ENCODE assay signal across 23 mouse cellular contexts in genomic region chr4:111467796-111468195, GRCm38 (mm10). TPM values are rescaled to one million over a fixed set of nuclear protein-coding genes. Genes with fewer than 3 reads are reported as not detected.
A peak's percentile ranks its signal among the peaks of the same experiment; 100 is the strongest.
DNase-seq lines count a peak whose midpoint lies in the region; ATAC-seq and TF ChIP-seq lines count a peak whose summit lies in the region.
"Had no signal": no experiment of that assay in that cellular context is flagged by ENCODE, and none has a peak within 500 bp of the region (broad histone marks: within the 10 kb centered on the region; RNA-seq: fewer than 3 reads in every experiment).

No protein-coding gene starts in this region.

- DNase-seq in embryonic facial prominence, embryonic 10.5 days (ENCODE audit: low spot score): no peak
- no peak for DNase-seq in forebrain, postnatal 0 days
- no peak for DNase-seq in stomach, postnatal 0 days (ENCODE audit: low spot score)
- DNase-seq in heart, embryonic 10.5 days (ENCODE audit: low spot score): no peak
- DNase-seq: adrenal gland, adult 8-10 months; adrenal gland, postnatal 25 days; cerebellum, adult 11-12 months; cerebellum, adult 8-10 months; cerebellum, postnatal 10 days; cerebellum, postnatal 36 days; embryo, embryonic 11 days; gastrocnemius, adult 2 months; gastrocnemius, postnatal 14 days; heart, postnatal 14 days; kidney, adult 11 months had no signal

- no peak for ATAC-seq in embryonic facial prominence, embryonic 13.5 days (ENCODE audit: insufficient number of reproducible peaks, insufficient read depth, low FRiP score, low TSS enrichment, low read depth)
- ATAC-seq in forebrain, postnatal 0 days: peak; percentile 59
- ATAC-seq in forebrain, embryonic 13.5 days: no peak; the same call in 1 of the 2 replicates
- no peak for ATAC-seq in stomach, embryonic 15.5 days (ENCODE audit: insufficient read depth, low FRiP score, low read depth)
- no peak for ATAC-seq in stomach, postnatal 0 days (ENCODE audit: low FRiP score, low TSS enrichment)
- ATAC-seq: activated CD4-positive, CD25-positive, alpha-beta regulatory T cell, adult 4 months had no signal

- WGBS in embryonic facial prominence, embryonic 13.5 days: 69% methylated on average over 4 of the region's 4 CpGs
- 88% methylated on average over 4 of the region's 4 CpGs for WGBS in embryonic facial prominence, embryonic 10.5 days
- WGBS in forebrain, postnatal 0 days: 71% methylated on average over 4 of the region's 4 CpGs
- 89% methylated on average over 4 of the region's 4 CpGs for WGBS in forebrain, embryonic 13.5 days
- WGBS in stomach, embryonic 15.5 days: 77% methylated on average over 4 of the region's 4 CpGs
- WGBS in stomach, postnatal 0 days: 73% methylated on average over 4 of the region's 4 CpGs
- 81% methylated on average over 4 of the region's 4 CpGs for WGBS in heart, embryonic 10.5 days

- no peak overlapping the region for H3K4me2 ChIP-seq in embryonic facial prominence, embryonic 13.5 days
- H3K4me2 ChIP-seq in forebrain, postnatal 0 days (ENCODE audit: low read depth): no peak overlapping the region
- H3K4me2 ChIP-seq in forebrain, embryonic 13.5 days: no peak overlapping the region
- H3K4me2 ChIP-seq in stomach, embryonic 15.5 days: no peak overlapping the region
- H3K4me2 ChIP-seq in stomach, postnatal 0 days (replicated peaks; ENCODE audit: low read depth): no peak overlapping the region
- H3K4me2 ChIP-seq: forebrain, embryonic 12.5 days; heart, embryonic 13.5 days; hindbrain, embryonic 14.5 days; intestine, embryonic 15.5 days had no signal

- H3K4me1 ChIP-seq in embryonic facial prominence, embryonic 13.5 days: peaks cover 24% of the 10 kb centered on the region
- no peaks in the 10 kb centered on the region for H3K4me1 ChIP-seq in embryonic facial prominence, embryonic 10.5 days
- H3K4me1 ChIP-seq in forebrain, postnatal 0 days (ENCODE audit: insufficient read depth): no peaks in the 10 kb centered on the region
- peaks cover 7% of the 10 kb centered on the region for H3K4me1 ChIP-seq in forebrain, embryonic 13.5 days
- H3K4me1 ChIP-seq in stomach, embryonic 15.5 days: no peaks in the 10 kb centered on the region; the same call in 1 of the 2 replicates
- H3K4me1 ChIP-seq in stomach, postnatal 0 days (replicated peaks; ENCODE audit: control insufficient read depth, insufficient read depth): no peaks in the 10 kb centered on the region
- no peaks in the 10 kb centered on the region for H3K4me1 ChIP-seq in heart, embryonic 10.5 days
- H3K4me1 ChIP-seq: intestine, embryonic 15.5 days had no signal

- no peaks in the 10 kb centered on the region for H3K9me3 ChIP-seq in embryonic facial prominence, embryonic 13.5 days
- no peaks in the 10 kb centered on the region for H3K9me3 ChIP-seq in embryonic facial prominence, embryonic 10.5 days
- H3K9me3 ChIP-seq in forebrain, postnatal 0 days (ENCODE audit: low read length): no peaks in the 10 kb centered on the region
- H3K9me3 ChIP-seq in forebrain, embryonic 13.5 days (replicated peaks): no peaks in the 10 kb centered on the region
- H3K9me3 ChIP-seq in stomach, embryonic 15.5 days: no peaks in the 10 kb centered on the region
- H3K9me3 ChIP-seq in stomach, postnatal 0 days (ENCODE audit: control insufficient read depth, low read length): no peaks in the 10 kb centered on the region
- H3K9me3 ChIP-seq in heart, embryonic 10.5 days: no peaks in the 10 kb centered on the region
- H3K9me3 ChIP-seq: forebrain, embryonic 12.5 days; heart, embryonic 13.5 days; intestine, embryonic 15.5 days had no signal

- H3K36me3 ChIP-seq in embryonic facial prominence, embryonic 13.5 days: no peaks in the 10 kb centered on the region
- no peaks in the 10 kb centered on the region for H3K36me3 ChIP-seq in embryonic facial prominence, embryonic 10.5 days (replicated peaks)
- H3K36me3 ChIP-seq in forebrain, postnatal 0 days (ENCODE audit: insufficient read depth): no peaks in the 10 kb centered on the region
- H3K36me3 ChIP-seq in forebrain, embryonic 13.5 days (ENCODE audit: poor library complexity, severe bottlenecking): no peaks in the 10 kb centered on the region
- H3K36me3 ChIP-seq in stomach, embryonic 15.5 days: no peaks in the 10 kb centered on the region
- no peaks in the 10 kb centered on the region for H3K36me3 ChIP-seq in stomach, postnatal 0 days (ENCODE audit: control insufficient read depth, insufficient read depth, low read length)
- H3K36me3 ChIP-seq in heart, embryonic 10.5 days: no peaks in the 10 kb centered on the region
- H3K36me3 ChIP-seq: forebrain, embryonic 12.5 days; heart, embryonic 13.5 days; intestine, embryonic 15.5 days had no signal

- no peaks in the 10 kb centered on the region for H3K27me3 ChIP-seq in embryonic facial prominence, embryonic 13.5 days
- no peaks in the 10 kb centered on the region for H3K27me3 ChIP-seq in embryonic facial prominence, embryonic 10.5 days (replicated peaks; ENCODE audit: low read depth, poor library complexity, severe bottlenecking)
- no peaks in the 10 kb centered on the region; the same call in 1 of the 2 replicates for H3K27me3 ChIP-seq in forebrain, postnatal 0 days (ENCODE audit: insufficient read depth, low read length)
- no peaks in the 10 kb centered on the region for H3K27me3 ChIP-seq in forebrain, embryonic 13.5 days
- H3K27me3 ChIP-seq in stomach, embryonic 15.5 days (replicated peaks): no peaks in the 10 kb centered on the region
- H3K27me3 ChIP-seq in stomach, postnatal 0 days (ENCODE audit: control insufficient read depth, insufficient read depth, low read length): no peaks in the 10 kb centered on the region
- no peaks in the 10 kb centered on the region for H3K27me3 ChIP-seq in heart, embryonic 10.5 days (ENCODE audit: insufficient read depth, poor library complexity, severe bottlenecking)
- H3K27me3 ChIP-seq: forebrain, embryonic 12.5 days; heart, embryonic 13.5 days; intestine, embryonic 15.5 days had no signal

- no peak for TF ChIP-seq CTCF in forebrain, postnatal 0 days (IDR thresholded peaks at IDR 0.05; ENCODE audit: low read depth)
- no peak for TF ChIP-seq CTCF in stomach, postnatal 0 days (IDR thresholded peaks at IDR 0.05; ENCODE audit: low read depth)

- no peak for TF ChIP-seq EP300 in stomach, postnatal 0 days (optimal IDR thresholded peaks at IDR 0.05)

- no peak overlapping the region for H3K9ac ChIP-seq in embryonic facial prominence, embryonic 13.5 days
- no peak overlapping the region for H3K9ac ChIP-seq in forebrain, postnatal 0 days
- no peak overlapping the region for H3K9ac ChIP-seq in forebrain, embryonic 13.5 days
- H3K9ac ChIP-seq in stomach, embryonic 15.5 days: no peak overlapping the region
- H3K9ac ChIP-seq in stomach, postnatal 0 days (ENCODE audit: low read length): no peak overlapping the region
- H3K9ac ChIP-seq: forebrain, embryonic 12.5 days; heart, embryonic 13.5 days; hindbrain, embryonic 14.5 days; intestine, embryonic 15.5 days had no signal

- H3K27ac ChIP-seq in embryonic facial prominence, embryonic 13.5 days: peak overlapping the region; percentile 34
- H3K27ac ChIP-seq in embryonic facial prominence, embryonic 10.5 days (replicated peaks): no peak overlapping the region
- no peak overlapping the region for H3K27ac ChIP-seq in forebrain, postnatal 0 days (ENCODE audit: low read depth, low read length)
- no peak overlapping the region for H3K27ac ChIP-seq in forebrain, embryonic 13.5 days
- H3K27ac ChIP-seq in stomach, embryonic 15.5 days: peak overlapping the region; percentile 2; the same call in 1 of the 2 replicates
- no peak overlapping the region for H3K27ac ChIP-seq in stomach, postnatal 0 days (replicated peaks)
- H3K27ac ChIP-seq in heart, embryonic 10.5 days: no peak overlapping the region
- H3K27ac ChIP-seq: forebrain, embryonic 12.5 days; gastrocnemius, adult 2 months; heart, embryonic 13.5 days; hindbrain, embryonic 14.5 days; intestine, embryonic 15.5 days had no signal

- no peak overlapping the region for H3K4me3 ChIP-seq in embryonic facial prominence, embryonic 13.5 days
- no peak overlapping the region for H3K4me3 ChIP-seq in embryonic facial prominence, embryonic 10.5 days
- H3K4me3 ChIP-seq in forebrain, postnatal 0 days (ENCODE audit: low read depth, low read length): no peak overlapping the region
- H3K4me3 ChIP-seq in forebrain, embryonic 13.5 days: no peak overlapping the region
- H3K4me3 ChIP-seq in stomach, embryonic 15.5 days (replicated peaks): no peak overlapping the region
- H3K4me3 ChIP-seq in stomach, postnatal 0 days (ENCODE audit: low read depth, low read length): no peak overlapping the region
- no peak overlapping the region for H3K4me3 ChIP-seq in heart, embryonic 10.5 days
- H3K4me3 ChIP-seq: forebrain, embryonic 12.5 days; gastrocnemius, adult 2 months; heart, embryonic 13.5 days; intestine, embryonic 15.5 days had no signal

RNA-seq across cellular contexts. Expression of gene Bend5, which starts 53.0 kb away (rescaled TPM):
- polyA plus RNA-seq in embryonic facial prominence, embryonic 13.5 days (2015; fragmentation: Nextera tagmentation; extraction: Ambion mirVana): 143 and 145 TPM in 2 replicates
- polyA plus RNA-seq in embryonic facial prominence, embryonic 10.5 days (2016; fragmentation: Nextera tagmentation; extraction: Ambion mirVana): 31.0 and 35.8 TPM in 2 replicates
- 50.2 and 51.1 TPM in 2 replicates for total RNA-seq in forebrain, postnatal 0 days (2014; rRNA removed)
- 65.2 and 74.7 TPM in 2 replicates for polyA plus RNA-seq in forebrain, postnatal 0 days (2015; fragmentation: Nextera tagmentation; extraction: Ambion mirVana)
- 49.0 and 55.2 TPM in 2 replicates for polyA plus RNA-seq in forebrain, embryonic 13.5 days (2015; fragmentation: Nextera tagmentation; extraction: Ambion mirVana)
- polyA plus RNA-seq in stomach, embryonic 15.5 days (2015; fragmentation: Nextera tagmentation; extraction: Ambion mirVana): 34.7 and 35.2 TPM in 2 replicates
- polyA plus RNA-seq in stomach, postnatal 0 days (2015; fragmentation: Nextera tagmentation; extraction: Ambion mirVana): 21.7 and 22.7 TPM in 2 replicates
- polyA plus RNA-seq in heart, embryonic 10.5 days (2016; fragmentation: Nextera tagmentation; extraction: Ambion mirVana): 12.1 and 15.6 TPM in 2 replicates

Comparison
In these comparisons a context has a peak if more than half of its experiments do, and no peak if none do; other contexts are left out.
1. H3K27ac ChIP-seq: peak in embryonic facial prominence, embryonic 13.5 days (single experiment) and stomach, embryonic 15.5 days (single experiment); none in embryonic facial prominence, embryonic 10.5 days (single experiment), forebrain, postnatal 0 days (single experiment), forebrain, embryonic 13.5 days (single experiment), stomach, postnatal 0 days (single experiment) and heart, embryonic 10.5 days (single experiment).